Mouse (Mus musculus): ENCODE results near the gene Fam219b.
A peak's percentile ranks its signal among the peaks of the same experiment; 100 is the strongest.

Gene Fam219b

GRCm38 (mm10) chr9:57566846-57567245 is 29.5 kb downstream of the Fam219b start:
- DNase-seq = peak in 1 of 2 experiments; percentile 10

GRCm38 (mm10) chr9:57568500-57568899 is 31.2 kb downstream of the Fam219b start:
- no peak for DNase-seq

- no peak for DNase-seq
Observed at GRCm38 (mm10) chr9:57574397-57574796, 37.1 kb downstream of the Fam219b start.

- DNase-seq = no peak
Observed at GRCm38 (mm10) chr9:57575577-57575976, 38.2 kb downstream of the Fam219b start.

- no peak for DNase-seq
Observed at GRCm38 (mm10) chr9:57577144-57577849, 40.0 kb downstream of the Fam219b start.

- peak in 1 of 2 experiments; percentile 12 for DNase-seq
Observed at GRCm38 (mm10) chr9:57584991-57585390, 47.7 kb downstream of the Fam219b start.

GRCm38 (mm10) chr9:57589224-57590126 is 52.1 kb downstream of the Fam219b start, which contains the start of gene Ulk3:
Ulk3 (plus strand) TSS chr9:57589452.
- DNase-seq = peak; percentile 84 to 86

- no peak for DNase-seq
Observed at GRCm38 (mm10) chr9:57590726-57591125, 53.4 kb downstream of the Fam219b start.
